Mouse (Mus musculus) hindbrain, embryonic 12.5 days (tissue): Measurements from ENCODE around the gene Celf2. TPM values are rescaled to one million over a fixed set of nuclear protein-coding genes. Genes with fewer than 3 reads are reported as not detected.

ENCODE experiments used
- ATAC-seq: fragments of 200-750 bp; cut with Nextera tagmentation; 2 replicates; pipeline ENCODE4 v1.8.0; 2017; ENCODE audit warnings: moderate TSS enrichment; ENCODE audit not compliant: low FRiP score
- H3K27ac ChIP-seq: fragments of 300-500 bp; sonication (generic); 2 replicates; pipeline ENCODE4 v1.5.1; 2016; ENCODE audit warnings: mild to moderate bottlenecking
- H3K27me3 ChIP-seq: fragments of 300-500 bp; sonication (generic); 2 replicates; pipeline ENCODE4 v1.6.1; 2016; ENCODE audit warnings: mild to moderate bottlenecking
- H3K36me3 ChIP-seq: fragments of 300-500 bp; sonication (generic); 2 replicates; pipeline ENCODE4 v1.6.1; 2016; ENCODE audit warnings: mild to moderate bottlenecking
- H3K4me1 ChIP-seq: fragments of 300-500 bp; sonication (generic); 2 replicates; pipeline ENCODE4 v1.6.1; 2016
- H3K4me2 ChIP-seq: fragments of 300-500 bp; sonication (generic); replicated peaks from 2 replicates; pipeline ENCODE4 v1.6.1; 2016; ENCODE audit warnings: mild to moderate bottlenecking
- H3K4me3 ChIP-seq: fragments of 300-500 bp; sonication (generic); 2 replicates; pipeline ENCODE4 v1.5.1; 2016; ENCODE audit warnings: mild to moderate bottlenecking
- H3K9ac ChIP-seq: fragments of 300-500 bp; sonication (generic); 2 replicates; pipeline ENCODE4 v1.6.1; 2016; ENCODE audit warnings: mild to moderate bottlenecking, moderate library complexity
- H3K9me3 ChIP-seq: fragments of 300-500 bp; sonication (generic); replicated peaks from 2 replicates; pipeline ENCODE4 v1.6.1; 2016; ENCODE audit warnings: mild to moderate bottlenecking
- WGBS: fragments of 180-500 bp; shearing (Covaris S2); methylation state at CpG from one replicate; pipeline ENCODE4 v1.1.7; 2016; 5-methylcytosine and 5-hydroxymethylcytosine counted together
- polyA plus RNA-seq: library from polyadenylated mRNA; unstranded; fragments of >200 nt; fragmentation: Nextera tagmentation; extraction: Ambion mirVana; gene quantifications from 2 replicates; pipeline ENCODE4 v1.2.1, GENCODE M21; 2016

The Celf2 gene
- polyA plus RNA-seq, 1 experiment from 2014 or later = 108 TPM

DNA sequence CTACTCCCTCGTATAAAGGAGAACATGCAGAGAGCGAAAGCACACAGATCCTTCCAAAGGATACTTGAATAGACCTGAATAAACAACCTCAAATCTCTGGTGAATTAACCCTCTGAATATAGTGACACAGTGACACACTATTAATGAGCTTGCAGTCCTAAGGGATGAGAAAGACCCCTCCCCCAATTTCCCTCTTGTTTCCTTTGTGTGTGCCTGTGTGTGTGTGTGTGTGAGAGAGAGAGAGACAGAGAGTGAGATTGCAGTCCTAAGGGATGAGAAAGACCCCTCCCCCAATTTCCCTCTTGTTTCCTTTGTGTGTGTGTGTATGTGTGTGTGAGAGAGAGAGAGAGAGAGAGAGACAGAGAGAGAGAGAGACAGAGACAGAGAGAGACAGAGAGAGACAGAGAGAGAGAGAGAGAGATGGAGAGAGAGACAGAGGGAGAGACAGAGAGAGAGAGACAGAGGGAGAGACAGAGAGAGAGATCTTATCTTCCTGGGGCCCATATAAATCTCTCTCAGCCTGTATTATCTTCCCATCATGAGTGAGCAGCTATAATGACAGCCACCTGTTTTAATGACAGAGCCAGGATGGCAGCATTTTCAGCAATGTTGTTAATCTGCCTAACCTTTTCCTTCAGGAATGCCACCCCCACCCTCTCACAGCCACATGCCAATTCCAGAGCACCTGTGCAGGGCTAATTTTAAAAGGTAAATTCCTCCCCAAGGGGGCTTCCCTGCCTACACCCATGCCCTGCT lies 566.5 kb downstream of the Celf2 start:
- no peaks in the 10 kb centered on the region for H3K36me3 ChIP-seq
- H3K9ac ChIP-seq = no peak overlapping the region
- H3K4me1 ChIP-seq = peaks cover 12% of the 10 kb centered on the region
- 53% methylated on average over 2 of the region's 2 CpGs for WGBS
- peak; percentile 87 for ATAC-seq
- no peak overlapping the region for H3K4me3 ChIP-seq
- no peak overlapping the region for H3K27ac ChIP-seq
- no peak overlapping the region for H3K4me2 ChIP-seq
- H3K27me3 ChIP-seq = no peaks in the 10 kb centered on the region
- no peaks in the 10 kb centered on the region for H3K9me3 ChIP-seq

DNA sequence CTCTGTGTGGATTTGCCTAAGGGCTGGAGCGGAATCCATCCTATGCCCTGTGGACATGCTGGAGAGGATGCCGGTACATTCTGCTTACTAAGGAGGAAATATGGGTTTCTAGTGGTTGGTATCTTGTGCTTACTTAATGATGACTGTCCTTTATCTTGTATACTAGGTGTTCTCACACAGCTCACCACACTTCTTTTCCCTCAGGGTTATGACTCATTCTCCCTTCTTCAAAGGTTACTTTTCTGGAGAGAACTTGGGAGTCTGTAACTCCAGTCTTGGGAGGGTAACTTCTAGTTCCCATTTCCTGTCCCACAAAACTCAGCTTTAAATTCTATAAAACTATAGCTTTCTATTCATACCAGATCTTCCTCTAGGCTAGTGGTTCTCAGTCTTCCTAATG lies 570.2 kb downstream of the Celf2 start:
- Histone ChIP-seq H3K4me3 (no peak overlapping the region), H3K27ac (no peak overlapping the region), H3K4me2 (no peak overlapping the region), H3K4me1 (peaks cover 12% of the 10 kb centered on the region), H3K27me3 (no peaks in the 10 kb centered on the region), H3K36me3 (no peaks in the 10 kb centered on the region), H3K9me3 (no peaks in the 10 kb centered on the region), H3K9ac (no peak overlapping the region)
- 88% methylated on average over 2 of the region's 2 CpGs for WGBS
- no peak for ATAC-seq

- Histone ChIP-seq H3K9ac (no peak overlapping the region), H3K4me1 (no peaks in the 10 kb centered on the region), H3K4me3 (no peak overlapping the region), H3K27me3 (no peaks in the 10 kb centered on the region), H3K36me3 (no peaks in the 10 kb centered on the region), H3K9me3 (no peaks in the 10 kb centered on the region), H3K27ac (no peak overlapping the region), H3K4me2 (no peak overlapping the region)
- no peak for ATAC-seq
- 72% methylated on average over 12 of the region's 12 CpGs for WGBS
These were observed 576.2 kb downstream of the Celf2 start for GRCm38 (mm10) chr2:6933130-6933529.

- no peak for ATAC-seq
- Histone ChIP-seq H3K27me3 (no peaks in the 10 kb centered on the region), H3K9ac (no peak overlapping the region), H3K4me3 (no peak overlapping the region), H3K9me3 (no peaks in the 10 kb centered on the region), H3K4me2 (no peak overlapping the region), H3K27ac (no peak overlapping the region), H3K36me3 (no peaks in the 10 kb centered on the region), H3K4me1 (no peaks in the 10 kb centered on the region)
- 90% methylated on average over 4 of the region's 4 CpGs for WGBS
These were observed 581.5 kb downstream of the Celf2 start for GRCm38 (mm10) chr2:6927693-6928360.

DNA sequence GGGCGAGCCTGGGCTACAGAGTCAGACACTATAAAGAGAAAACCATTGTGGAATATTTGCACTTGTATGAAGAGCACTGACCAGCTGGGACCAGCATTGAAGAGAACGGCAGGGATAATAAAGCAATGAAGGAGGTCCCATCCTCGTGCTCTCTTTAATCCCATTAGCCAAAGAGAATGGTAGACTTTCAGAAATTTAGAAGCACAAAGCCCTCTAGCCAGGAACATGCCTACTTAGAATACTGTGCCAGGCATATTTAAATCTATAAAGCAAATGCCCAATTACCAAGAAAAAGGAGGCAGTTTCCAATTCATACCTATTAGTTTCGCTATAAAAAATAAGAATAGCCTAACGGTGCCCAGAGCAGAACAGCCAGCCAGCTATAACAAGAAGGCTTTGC lies 583.9 kb downstream of the Celf2 start:
- no peak; the same call in 1 of the 2 replicates for ATAC-seq
- H3K9ac ChIP-seq = no peak overlapping the region
- H3K4me2 ChIP-seq = no peak overlapping the region
- no peak overlapping the region for H3K4me3 ChIP-seq
- H3K9me3 ChIP-seq = no peaks in the 10 kb centered on the region
- H3K27me3 ChIP-seq = no peaks in the 10 kb centered on the region
- H3K27ac ChIP-seq = no peak overlapping the region
- 72% methylated on average over 5 of the region's 5 CpGs for WGBS
- no peaks in the 10 kb centered on the region for H3K4me1 ChIP-seq
- H3K36me3 ChIP-seq = no peaks in the 10 kb centered on the region

- 74% methylated on average over 15 of the region's 15 CpGs for WGBS
- ATAC-seq = no peak
- no peak overlapping the region for H3K4me3 ChIP-seq
- no peaks in the 10 kb centered on the region for H3K36me3 ChIP-seq
- no peaks in the 10 kb centered on the region for H3K9me3 ChIP-seq
- no peak overlapping the region for H3K9ac ChIP-seq
- H3K27ac ChIP-seq = no peak overlapping the region
- no peaks in the 10 kb centered on the region for H3K4me1 ChIP-seq
- H3K27me3 ChIP-seq = no peaks in the 10 kb centered on the region
- no peak overlapping the region for H3K4me2 ChIP-seq
These were observed 585.5 kb downstream of the Celf2 start for GRCm38 (mm10) chr2:6923738-6924474.

DNA sequence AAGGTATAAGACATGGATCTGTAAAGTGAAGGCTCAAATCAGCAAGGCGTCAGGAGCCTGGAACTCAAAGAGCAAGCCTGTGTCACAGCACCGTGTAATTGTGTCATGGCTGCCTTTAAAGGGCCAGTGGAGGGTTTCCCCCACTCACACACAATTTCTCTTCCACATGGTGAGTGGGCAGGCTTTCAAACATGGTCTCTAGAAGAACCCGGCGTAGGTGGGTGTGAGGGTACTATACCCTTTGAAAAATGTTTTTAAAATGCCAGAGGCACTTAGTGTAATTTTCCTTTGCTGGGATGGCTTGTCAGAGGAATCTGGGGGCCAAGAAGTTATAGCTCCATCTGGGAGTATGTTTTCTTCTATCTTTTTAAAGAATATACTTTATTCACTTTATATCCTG lies 594.0 kb downstream of the Celf2 start:
- Histone ChIP-seq H3K4me2 (no peak overlapping the region), H3K9ac (no peak overlapping the region), H3K36me3 (no peaks in the 10 kb centered on the region), H3K4me1 (0 out of 2 replicates have a peak, but pooled peaks cover 3% of the 10 kb centered on the region), H3K4me3 (no peak overlapping the region), H3K9me3 (no peaks in the 10 kb centered on the region), H3K27me3 (no peaks in the 10 kb centered on the region), H3K27ac (no peak overlapping the region)
- ATAC-seq = no peak
- WGBS = 80% methylated on average over 4 of the region's 4 CpGs

GRCm38 (mm10) chr2:6913315-6913714 lies 596.0 kb downstream of the Celf2 start:
- no peak overlapping the region for H3K27ac ChIP-seq
- 0 out of 2 replicates have a peak, but pooled peaks cover 3% of the 10 kb centered on the region for H3K4me1 ChIP-seq
- no peaks in the 10 kb centered on the region for H3K36me3 ChIP-seq
- no peak overlapping the region for H3K4me3 ChIP-seq
- WGBS = 86% methylated on average over 10 of the region's 10 CpGs
- no peaks in the 10 kb centered on the region for H3K9me3 ChIP-seq
- no peak overlapping the region for H3K9ac ChIP-seq
- H3K27me3 ChIP-seq = no peaks in the 10 kb centered on the region
- no peak for ATAC-seq
- no peak overlapping the region for H3K4me2 ChIP-seq

DNA sequence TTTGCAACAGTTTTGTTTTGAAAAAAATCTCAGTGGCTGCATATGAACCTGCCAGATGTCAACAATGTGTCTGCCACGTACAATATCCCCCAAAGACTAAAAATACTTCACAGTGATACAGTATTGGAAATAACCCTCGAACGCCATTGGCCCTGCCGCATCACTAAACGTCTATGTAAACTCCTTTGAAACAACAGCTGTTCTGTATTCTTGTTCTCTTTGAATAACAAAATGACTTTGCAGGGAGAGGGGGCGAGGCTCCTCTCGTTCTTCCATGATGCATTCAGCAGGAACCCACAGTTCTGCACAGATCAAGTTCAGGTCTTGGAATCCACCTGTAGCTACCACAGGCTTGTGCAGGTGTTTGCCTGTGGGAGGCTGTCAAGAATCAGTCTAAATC lies 597.4 kb downstream of the Celf2 start:
- H3K4me3 ChIP-seq = no peak overlapping the region
- H3K4me1 ChIP-seq = 0 out of 2 replicates have a peak, but pooled peaks cover 3% of the 10 kb centered on the region
- no peak overlapping the region for H3K9ac ChIP-seq
- H3K4me2 ChIP-seq = no peak overlapping the region
- 56% methylated on average over 7 of the region's 7 CpGs for WGBS
- no peaks in the 10 kb centered on the region for H3K36me3 ChIP-seq
- H3K27ac ChIP-seq = no peak overlapping the region
- no peak for ATAC-seq
- no peaks in the 10 kb centered on the region for H3K27me3 ChIP-seq
- H3K9me3 ChIP-seq = no peaks in the 10 kb centered on the region

DNA sequence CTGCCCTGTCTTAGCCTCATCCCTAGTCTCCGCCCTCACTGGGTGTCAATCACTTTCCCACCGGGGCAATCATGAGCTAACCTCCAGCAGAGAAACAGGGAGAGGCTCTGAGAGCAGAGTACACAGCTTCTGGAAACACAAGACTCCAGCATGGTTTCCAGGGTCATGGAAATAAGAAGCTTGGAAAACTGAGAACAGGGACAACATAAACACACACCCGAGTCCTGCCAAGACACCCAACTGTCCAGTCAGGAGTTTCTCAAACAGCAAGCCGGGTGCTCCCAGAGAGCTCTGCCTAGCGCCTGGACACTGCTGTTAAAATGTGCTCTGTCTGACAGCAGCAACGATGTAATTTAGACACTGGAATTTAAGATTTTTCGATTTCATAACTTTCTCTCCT lies 599.4 kb downstream of the Celf2 start:
- 0 out of 2 replicates have a peak, but pooled peaks cover 3% of the 10 kb centered on the region for H3K4me1 ChIP-seq
- H3K27ac ChIP-seq = no peak overlapping the region
- H3K9me3 ChIP-seq = no peaks in the 10 kb centered on the region
- 74% methylated on average over 7 of the region's 7 CpGs for WGBS
- no peak overlapping the region for H3K4me3 ChIP-seq
- no peaks in the 10 kb centered on the region for H3K36me3 ChIP-seq
- no peak overlapping the region for H3K4me2 ChIP-seq
- ATAC-seq = no peak
- no peak overlapping the region for H3K9ac ChIP-seq
- no peaks in the 10 kb centered on the region for H3K27me3 ChIP-seq

DNA sequence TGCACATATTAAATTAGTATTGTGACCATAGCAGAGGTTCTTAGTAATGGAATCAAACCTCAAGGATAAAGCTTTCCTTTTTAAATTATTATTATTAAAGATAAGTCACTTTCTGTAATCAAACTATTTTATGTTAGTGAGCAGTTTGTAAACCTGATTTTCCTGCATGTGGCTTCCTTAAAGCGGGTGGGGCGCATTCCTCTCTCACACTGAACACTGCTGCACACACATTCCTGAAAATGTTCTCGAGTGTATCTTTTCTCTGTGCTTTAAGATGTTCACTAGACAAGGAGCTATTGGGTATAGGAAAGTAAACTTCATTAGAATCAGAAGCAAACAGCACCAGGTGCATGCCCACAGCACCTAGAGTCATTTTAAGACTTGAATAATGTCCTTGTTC lies 605.0 kb downstream of the Celf2 start:
- H3K27ac ChIP-seq = no peak overlapping the region
- H3K36me3 ChIP-seq = no peaks in the 10 kb centered on the region
- H3K9ac ChIP-seq = no peak overlapping the region
- no peak overlapping the region for H3K4me3 ChIP-seq
- H3K4me2 ChIP-seq = no peak overlapping the region
- WGBS = 81% methylated on average over 3 of the region's 3 CpGs
- ATAC-seq = no peak
- H3K27me3 ChIP-seq = no peaks in the 10 kb centered on the region
- peaks cover 3% of the 10 kb centered on the region; the same call in 1 of the 2 replicates for H3K4me1 ChIP-seq
- H3K9me3 ChIP-seq = no peaks in the 10 kb centered on the region

DNA sequence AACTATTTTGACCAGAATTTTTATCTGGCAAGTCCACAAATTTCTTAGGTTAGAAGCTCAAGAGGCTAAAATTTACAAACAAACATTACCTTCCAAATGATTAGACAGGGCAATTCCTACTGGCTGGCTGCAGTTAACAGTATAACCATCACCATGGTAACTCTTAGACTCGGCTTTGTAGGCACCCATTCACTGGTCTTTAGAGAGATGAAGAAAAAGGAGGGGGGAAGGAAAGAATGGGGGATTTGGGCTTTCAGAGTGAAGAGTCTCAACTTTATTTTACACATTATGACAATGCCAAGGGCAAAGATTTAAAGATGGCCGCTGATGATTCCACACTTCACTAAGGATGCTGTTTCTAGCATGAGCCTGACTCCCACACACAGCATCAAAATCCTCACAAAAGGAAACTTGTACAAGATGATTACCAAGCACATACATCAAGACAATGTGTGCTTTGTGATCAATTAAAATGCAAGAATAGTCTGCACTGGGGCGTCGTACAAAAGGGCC lies 606.1 kb downstream of the Celf2 start:
- Histone ChIP-seq H3K9ac (no peak overlapping the region), H3K4me1 (peaks cover 3% of the 10 kb centered on the region; the same call in 1 of the 2 replicates), H3K36me3 (no peaks in the 10 kb centered on the region), H3K27ac (no peak overlapping the region), H3K4me2 (no peak overlapping the region), H3K27me3 (no peaks in the 10 kb centered on the region), H3K9me3 (no peaks in the 10 kb centered on the region), H3K4me3 (no peak overlapping the region)
- WGBS = 29% methylated on average over 4 of the region's 4 CpGs
- ATAC-seq = peak; percentile 94
